Mouse (Mus musculus): ENCODE measurements around the gene Sfr1. TPM values are rescaled to one million over a fixed set of nuclear protein-coding genes. Genes with fewer than 3 reads are reported as not detected.

The Sfr1 gene
- polyA plus RNA-seq, 1 experiment from 2014 or later: 236 TPM

DNA sequence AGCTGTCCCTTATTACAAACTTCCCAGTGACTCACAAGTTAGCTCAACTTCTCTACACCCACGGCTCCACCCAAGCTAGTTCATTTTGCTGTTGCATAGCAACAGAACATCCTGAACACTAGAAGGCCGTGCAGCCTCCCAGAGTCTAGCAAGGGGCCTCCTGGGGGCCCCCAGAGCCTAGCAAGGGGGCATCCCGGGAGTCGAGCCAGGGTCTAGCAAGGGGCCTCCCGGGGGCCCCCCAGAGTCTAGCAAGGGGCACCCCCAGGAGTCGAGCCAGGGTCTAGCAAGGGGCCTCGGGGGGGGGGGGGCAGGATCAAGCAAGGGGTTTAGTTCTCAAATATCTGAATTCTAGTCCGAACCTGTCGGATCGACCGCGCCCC, 801 bp upstream of the Sfr1 start:
- Histone ChIP-seq H3K4me2 (ENCODE audit: low read depth, low read length) (peak overlapping the region; percentile 74), H3K4me3 (ENCODE audit: low read length) (peak overlapping the region; percentile 87), H3K27ac (ENCODE audit: low read length) (peak overlapping the region; percentile 96), H3K36me3 (ENCODE audit: control insufficient read depth, insufficient read depth, low read length) (peaks cover 24% of the 10 kb centered on the region), H3K9ac (ENCODE audit: low read length) (peak overlapping the region; percentile 66), H3K9me3 (ENCODE audit: control insufficient read depth, low read length) (no peaks in the 10 kb centered on the region), H3K4me1 (replicated peaks; ENCODE audit: control insufficient read depth, insufficient read depth, low read length) (peaks cover 13% of the 10 kb centered on the region), H3K27me3 (ENCODE audit: control insufficient read depth, insufficient read depth, low read depth, low read length) (no peaks in the 10 kb centered on the region)
- WGBS: 0% methylated on average over 12 of the region's 12 CpGs
- peak; percentile 75 for ATAC-seq (ENCODE audit: low read depth)

DNA sequence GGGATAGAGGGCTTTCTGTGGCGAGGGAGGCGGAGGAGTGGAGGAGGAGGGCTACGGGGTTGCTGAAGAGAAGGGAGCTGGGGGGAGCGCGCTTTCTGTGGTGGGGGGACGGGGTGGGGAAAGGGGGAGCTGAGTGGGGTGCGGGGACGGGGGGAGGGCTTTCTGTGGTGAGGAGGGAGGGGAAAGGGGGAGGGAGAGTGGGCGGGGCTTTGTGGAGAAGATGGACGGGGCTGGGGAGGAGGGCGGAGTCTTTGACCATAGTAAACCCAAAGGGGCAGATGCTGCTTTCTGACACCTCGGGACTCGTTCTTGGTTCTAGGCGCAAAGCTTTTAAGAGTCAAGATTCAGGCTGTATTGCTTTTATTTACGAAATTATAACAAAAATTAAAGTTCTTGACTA, 449 bp downstream of the Sfr1 start:
- H3K9me3 ChIP-seq (ENCODE audit: control insufficient read depth, low read length): no peaks in the 10 kb centered on the region
- peak overlapping the region; percentile 69 for H3K4me2 ChIP-seq (ENCODE audit: low read depth, low read length)
- H3K27me3 ChIP-seq (ENCODE audit: control insufficient read depth, insufficient read depth, low read depth, low read length): no peaks in the 10 kb centered on the region
- H3K9ac ChIP-seq (ENCODE audit: low read length): peak overlapping the region; percentile 86
- peaks cover 28% of the 10 kb centered on the region for H3K36me3 ChIP-seq (ENCODE audit: control insufficient read depth, insufficient read depth, low read length)
- H3K27ac ChIP-seq (ENCODE audit: low read length): peak overlapping the region; percentile 96
- WGBS: under 1% methylated on average over 15 of the region's 15 CpGs
- peaks cover 13% of the 10 kb centered on the region for H3K4me1 ChIP-seq (replicated peaks; ENCODE audit: control insufficient read depth, insufficient read depth, low read length)
- peak; percentile 13; the same call in 1 of the 2 replicates for ATAC-seq (ENCODE audit: low read depth)
- H3K4me3 ChIP-seq (ENCODE audit: low read length): peak overlapping the region; percentile 87

DNA sequence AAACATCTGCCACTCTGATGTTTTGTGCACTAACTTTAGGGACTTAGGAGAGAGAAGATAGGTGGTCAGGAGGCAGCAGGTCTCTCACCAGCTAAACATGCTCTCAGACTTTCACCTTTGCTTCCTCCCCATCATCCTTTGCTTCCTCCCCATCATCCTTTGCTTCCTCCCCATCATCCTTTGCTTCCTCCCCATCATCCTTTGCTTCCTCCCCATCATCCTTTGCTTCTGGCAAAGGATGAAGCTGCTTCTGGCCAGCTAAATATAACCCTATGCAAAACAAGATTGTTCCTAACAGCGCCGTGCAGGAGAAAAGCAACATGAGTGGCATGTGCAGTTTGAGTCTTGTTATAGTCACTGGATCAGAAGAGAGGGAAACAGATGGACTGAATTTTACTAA, 15.6 kb downstream of the Sfr1 start:
- H3K9ac ChIP-seq (ENCODE audit: low read length): no peak overlapping the region
- no peaks in the 10 kb centered on the region; the same call in 1 of the 2 replicates for H3K36me3 ChIP-seq (ENCODE audit: control insufficient read depth, insufficient read depth, low read length)
- H3K4me2 ChIP-seq (ENCODE audit: low read depth, low read length): no peak overlapping the region
- no peaks in the 10 kb centered on the region for H3K9me3 ChIP-seq (ENCODE audit: control insufficient read depth, low read length)
- no peaks in the 10 kb centered on the region for H3K27me3 ChIP-seq (ENCODE audit: control insufficient read depth, insufficient read depth, low read depth, low read length)
- no peaks in the 10 kb centered on the region for H3K4me1 ChIP-seq (replicated peaks; ENCODE audit: control insufficient read depth, insufficient read depth, low read length)
- 89% methylated on average over 2 of the region's 2 CpGs for WGBS
- H3K4me3 ChIP-seq (ENCODE audit: low read length): no peak overlapping the region
- ATAC-seq (ENCODE audit: low read depth): no peak
- H3K27ac ChIP-seq (ENCODE audit: low read length): no peak overlapping the region

DNA sequence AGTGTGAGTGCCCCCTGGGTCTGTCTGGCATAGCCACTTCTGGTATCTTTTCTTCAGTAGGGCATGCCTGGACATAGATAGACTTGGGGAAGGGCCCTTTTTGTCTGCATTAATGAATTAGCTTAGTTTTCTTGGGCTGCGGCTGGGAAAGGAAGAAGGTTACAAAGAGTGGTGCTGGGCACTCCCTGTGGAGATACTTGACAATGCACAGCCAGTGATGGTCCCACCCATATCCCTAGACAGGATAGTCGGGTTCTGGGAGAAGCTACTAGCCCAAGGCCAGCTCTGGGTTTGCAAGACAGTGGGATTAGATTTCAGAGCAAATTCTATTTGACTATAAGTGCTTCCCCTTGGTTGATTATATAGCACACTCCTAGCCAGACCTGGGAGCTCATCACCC, 17.5 kb downstream of the Sfr1 start:
- no peaks in the 10 kb centered on the region for H3K4me1 ChIP-seq (replicated peaks; ENCODE audit: control insufficient read depth, insufficient read depth, low read length)
- ATAC-seq (ENCODE audit: low read depth): no peak

DNA sequence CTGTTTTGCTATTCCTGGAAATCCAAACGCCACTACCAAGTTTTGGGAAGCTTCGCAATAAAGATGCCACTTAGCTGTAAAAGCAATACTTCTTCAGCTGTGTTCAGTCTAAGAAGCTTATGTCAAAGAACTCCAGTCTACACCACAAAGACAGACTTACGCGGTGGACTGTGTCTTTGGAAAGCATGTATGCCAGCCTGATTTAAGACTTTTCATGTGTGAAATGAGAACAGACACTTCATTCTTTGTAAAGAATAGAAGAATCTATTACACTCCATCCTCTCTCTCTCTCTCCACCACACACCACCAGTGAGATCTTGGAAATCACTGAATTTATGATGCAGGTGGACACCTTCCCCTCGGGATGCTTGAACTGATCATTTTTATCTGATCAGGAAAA, 18.9 kb downstream of the Sfr1 start:
- Histone ChIP-seq H3K4me3 (ENCODE audit: low read length) (no peak overlapping the region), H3K27ac (ENCODE audit: low read length) (no peak overlapping the region), H3K4me1 (replicated peaks; ENCODE audit: control insufficient read depth, insufficient read depth, low read length) (no peaks in the 10 kb centered on the region), H3K36me3 (ENCODE audit: control insufficient read depth, insufficient read depth, low read length) (no peaks in the 10 kb centered on the region), H3K27me3 (ENCODE audit: control insufficient read depth, insufficient read depth, low read depth, low read length) (no peaks in the 10 kb centered on the region), H3K4me2 (ENCODE audit: low read depth, low read length) (no peak overlapping the region), H3K9me3 (ENCODE audit: control insufficient read depth, low read length) (no peaks in the 10 kb centered on the region), H3K9ac (ENCODE audit: low read length) (no peak overlapping the region)
- 80% methylated on average over 5 of the region's 5 CpGs for WGBS
- ATAC-seq (ENCODE audit: low read depth): no peak

More for the DNA sequence above, 17.5 kb downstream of the Sfr1 start:
- H3K9ac ChIP-seq (ENCODE audit: low read length): no peak overlapping the region
- no peak overlapping the region for H3K27ac ChIP-seq (ENCODE audit: low read length)
- no peak overlapping the region for H3K4me3 ChIP-seq (ENCODE audit: low read length)
- H3K4me2 ChIP-seq (ENCODE audit: low read depth, low read length): no peak overlapping the region
- no peaks in the 10 kb centered on the region for H3K27me3 ChIP-seq (ENCODE audit: control insufficient read depth, insufficient read depth, low read depth, low read length)
- 79% methylated on average over 2 of the region's 2 CpGs for WGBS
- no peaks in the 10 kb centered on the region for H3K36me3 ChIP-seq (ENCODE audit: control insufficient read depth, insufficient read depth, low read length)
- no peaks in the 10 kb centered on the region for H3K9me3 ChIP-seq (ENCODE audit: control insufficient read depth, low read length)

DNA sequence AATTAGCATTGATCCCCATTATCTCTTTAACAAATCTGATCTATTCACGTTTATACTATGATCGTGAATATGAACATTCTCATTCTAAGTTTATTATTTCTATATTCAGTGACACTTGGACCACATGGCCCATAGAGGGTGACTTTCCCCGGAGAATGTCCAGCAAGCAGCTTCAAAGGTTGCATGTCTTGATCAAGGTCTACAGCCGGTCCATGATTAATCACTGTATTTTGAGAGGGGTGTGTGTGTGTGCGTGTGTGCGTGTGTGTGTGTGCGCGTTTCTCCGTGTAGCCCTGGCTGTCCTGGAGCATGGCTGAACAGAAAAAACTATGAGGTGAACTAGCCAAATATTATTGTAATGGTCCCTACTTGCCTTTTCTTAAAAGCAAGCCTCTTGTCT, 21.0 kb downstream of the Sfr1 start:
- ATAC-seq (ENCODE audit: low read depth): no peak
- no peaks in the 10 kb centered on the region for H3K4me1 ChIP-seq (replicated peaks; ENCODE audit: control insufficient read depth, insufficient read depth, low read length)
- WGBS: 63% methylated on average over 9 of the region's 9 CpGs

DNA sequence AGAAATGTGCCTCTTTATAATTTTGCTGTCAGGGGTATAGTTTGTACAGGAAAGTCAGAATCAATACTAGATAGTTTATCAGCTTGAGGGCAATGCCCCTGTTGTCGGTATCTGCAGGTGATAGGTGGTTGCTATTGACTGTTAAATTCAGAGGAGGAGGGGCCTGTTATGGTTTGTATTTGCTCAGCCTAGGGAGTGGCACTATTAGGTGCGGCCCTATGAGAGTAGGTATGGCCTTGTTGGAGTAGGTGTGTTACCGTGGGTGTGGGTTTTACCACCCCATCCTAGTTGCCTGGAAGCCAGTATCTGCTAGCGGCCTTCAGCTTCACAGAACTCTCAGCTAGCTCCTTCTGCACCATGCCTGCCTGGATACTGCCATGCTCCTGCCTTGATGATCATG, 22.4 kb downstream of the Sfr1 start:
- Histone ChIP-seq H3K9me3 (ENCODE audit: control insufficient read depth, low read length) (no peaks in the 10 kb centered on the region), H3K9ac (ENCODE audit: low read length) (no peak overlapping the region), H3K4me1 (replicated peaks; ENCODE audit: control insufficient read depth, insufficient read depth, low read length) (no peaks in the 10 kb centered on the region), H3K4me2 (ENCODE audit: low read depth, low read length) (no peak overlapping the region), H3K36me3 (ENCODE audit: control insufficient read depth, insufficient read depth, low read length) (no peaks in the 10 kb centered on the region), H3K27me3 (ENCODE audit: control insufficient read depth, insufficient read depth, low read depth, low read length) (no peaks in the 10 kb centered on the region), H3K27ac (ENCODE audit: low read length) (no peak overlapping the region), H3K4me3 (ENCODE audit: low read length) (no peak overlapping the region)
- no peak for ATAC-seq (ENCODE audit: low read depth)
- WGBS: 77% methylated on average over 4 of the region's 4 CpGs

More for the DNA sequence above, 21.0 kb downstream of the Sfr1 start:
- no peaks in the 10 kb centered on the region for H3K36me3 ChIP-seq (ENCODE audit: control insufficient read depth, insufficient read depth, low read length)
- no peaks in the 10 kb centered on the region for H3K9me3 ChIP-seq (ENCODE audit: control insufficient read depth, low read length)
- H3K4me3 ChIP-seq (ENCODE audit: low read length): no peak overlapping the region
- H3K4me2 ChIP-seq (ENCODE audit: low read depth, low read length): no peak overlapping the region
- H3K27me3 ChIP-seq (ENCODE audit: control insufficient read depth, insufficient read depth, low read depth, low read length): no peaks in the 10 kb centered on the region
- no peak overlapping the region for H3K9ac ChIP-seq (ENCODE audit: low read length)
- no peak overlapping the region for H3K27ac ChIP-seq (ENCODE audit: low read length)

DNA sequence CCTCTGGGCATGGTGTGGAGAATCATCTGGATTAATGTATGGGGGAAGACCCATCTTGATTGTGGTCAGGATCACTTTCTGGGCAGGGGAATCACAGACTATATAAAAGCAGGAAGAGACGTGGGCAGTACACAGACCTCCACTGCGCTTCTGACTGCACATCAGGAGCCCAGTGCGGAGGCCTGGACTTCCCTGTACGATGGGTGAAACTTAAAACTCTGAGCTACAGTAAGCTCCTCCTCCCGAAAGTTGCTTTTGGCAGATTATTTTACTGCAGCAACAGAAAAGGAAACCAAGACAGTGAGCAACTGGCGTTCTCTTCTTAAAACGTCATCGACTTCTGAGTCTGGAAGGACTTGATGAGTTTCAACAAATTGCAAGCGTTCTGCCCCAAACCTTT, 23.4 kb downstream of the Sfr1 start:
- Histone ChIP-seq H3K36me3 (ENCODE audit: control insufficient read depth, insufficient read depth, low read length) (no peaks in the 10 kb centered on the region), H3K9ac (ENCODE audit: low read length) (no peak overlapping the region), H3K9me3 (ENCODE audit: control insufficient read depth, low read length) (no peaks in the 10 kb centered on the region), H3K4me2 (ENCODE audit: low read depth, low read length) (no peak overlapping the region), H3K4me3 (ENCODE audit: low read length) (no peak overlapping the region), H3K27me3 (ENCODE audit: control insufficient read depth, insufficient read depth, low read depth, low read length) (no peaks in the 10 kb centered on the region), H3K27ac (ENCODE audit: low read length) (no peak overlapping the region), H3K4me1 (replicated peaks; ENCODE audit: control insufficient read depth, insufficient read depth, low read length) (no peaks in the 10 kb centered on the region)
- WGBS: 86% methylated on average over 9 of the region's 9 CpGs
- ATAC-seq (ENCODE audit: low read depth): no peak

DNA sequence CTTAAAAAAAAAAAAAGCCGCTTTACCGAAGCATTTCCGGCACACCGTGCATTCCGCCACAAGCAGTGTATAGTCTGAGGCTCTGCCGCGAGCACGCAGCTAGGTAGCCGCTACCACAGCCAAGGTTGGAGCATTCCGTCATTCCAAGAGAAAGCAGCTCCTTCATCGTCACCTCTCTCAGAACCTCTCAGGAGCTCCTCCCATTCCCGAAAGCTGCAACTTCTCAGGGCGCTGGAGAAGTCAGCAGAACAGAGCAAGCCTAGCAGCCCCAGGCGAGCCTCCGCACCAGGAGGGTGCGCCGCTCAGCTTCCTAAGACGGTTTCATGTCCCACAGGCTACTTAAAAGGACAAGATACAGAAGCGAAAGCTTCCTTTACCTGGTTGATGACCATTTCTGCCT, 24.1 kb downstream of the Sfr1 start:
- 52% methylated on average over 19 of the region's 19 CpGs for WGBS
- Histone ChIP-seq H3K27me3 (ENCODE audit: control insufficient read depth, insufficient read depth, low read depth, low read length) (no peaks in the 10 kb centered on the region), H3K4me1 (replicated peaks; ENCODE audit: control insufficient read depth, insufficient read depth, low read length) (no peaks in the 10 kb centered on the region), H3K9ac (ENCODE audit: low read length) (no peak overlapping the region), H3K4me3 (ENCODE audit: low read length) (peak overlapping the region; percentile 29), H3K9me3 (ENCODE audit: control insufficient read depth, low read length) (no peaks in the 10 kb centered on the region), H3K27ac (ENCODE audit: low read length) (no peak overlapping the region), H3K36me3 (ENCODE audit: control insufficient read depth, insufficient read depth, low read length) (no peaks in the 10 kb centered on the region), H3K4me2 (ENCODE audit: low read depth, low read length) (peak overlapping the region; percentile 28)
- ATAC-seq (ENCODE audit: low read depth): peak; percentile 79

DNA sequence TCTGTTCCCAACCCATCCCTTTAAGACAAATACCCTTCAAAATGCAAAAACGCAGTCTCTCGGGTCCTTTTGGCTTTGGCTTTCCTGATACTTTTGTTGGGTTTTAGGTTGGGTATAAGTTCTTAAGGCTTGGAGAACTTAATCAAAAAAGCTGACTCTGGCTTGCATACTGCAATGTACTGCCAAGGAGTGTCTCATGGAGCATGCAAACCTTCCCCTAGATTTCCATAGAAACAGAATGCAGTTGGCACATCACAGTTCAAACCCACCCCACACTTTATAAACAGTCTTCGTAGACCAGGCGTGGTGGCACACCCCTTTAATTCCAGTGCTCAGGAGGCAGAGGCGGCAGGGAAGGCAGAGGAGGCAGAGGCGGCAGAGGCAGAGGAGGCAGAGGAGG, 46.4 kb downstream of the Sfr1 start:
- WGBS: 67% methylated on average over 6 of the region's 6 CpGs
- no peak overlapping the region for H3K4me2 ChIP-seq (ENCODE audit: low read depth, low read length)

More for the DNA sequence above, 46.4 kb downstream of the Sfr1 start:
- Histone ChIP-seq H3K36me3 (ENCODE audit: control insufficient read depth, insufficient read depth, low read length) (no peaks in the 10 kb centered on the region), H3K9me3 (ENCODE audit: control insufficient read depth, low read length) (no peaks in the 10 kb centered on the region), H3K9ac (ENCODE audit: low read length) (no peak overlapping the region), H3K27me3 (ENCODE audit: control insufficient read depth, insufficient read depth, low read depth, low read length) (no peaks in the 10 kb centered on the region), H3K4me3 (ENCODE audit: low read length) (no peak overlapping the region), H3K27ac (ENCODE audit: low read length) (no peak overlapping the region), H3K4me1 (replicated peaks; ENCODE audit: control insufficient read depth, insufficient read depth, low read length) (no peaks in the 10 kb centered on the region)
- ATAC-seq (ENCODE audit: low read depth): no peak
